Mouse (Mus musculus) intestine, embryonic 16.5 days (tissue): Measurements from ENCODE around the gene Bcat2. TPM values are rescaled to one million over a fixed set of nuclear protein-coding genes. Genes with fewer than 3 reads are reported as not detected.

ENCODE experiments used
- ATAC-seq: fragments of 200-750 bp; cut with Nextera tagmentation; 2 replicates; pipeline ENCODE4 v1.8.0; 2017; ENCODE audit warnings: moderate TSS enrichment, moderate library complexity
- H3K27ac ChIP-seq: fragments of 300-500 bp; sonication (generic); 2 replicates; pipeline ENCODE4 v1.5.1; 2014; ENCODE audit warnings: mild to moderate bottlenecking, low read length
- H3K27me3 ChIP-seq: fragments of 300-500 bp; sonication (generic); replicated peaks from 2 replicates; pipeline ENCODE4 v1.6.1; 2014; ENCODE audit warnings: low read length, control low read depth, mixed read lengths; ENCODE audit not compliant: control insufficient read depth, insufficient read depth
- H3K36me3 ChIP-seq: fragments of 300-500 bp; sonication (generic); 2 replicates; pipeline ENCODE4 v1.6.1; 2014; ENCODE audit warnings: low read length, control low read depth; ENCODE audit not compliant: control insufficient read depth, insufficient read depth
- H3K4me1 ChIP-seq: fragments of 300-500 bp; sonication (generic); 2 replicates; pipeline ENCODE4 v1.6.1; 2014; ENCODE audit warnings: low read length, control low read depth, mixed read lengths; ENCODE audit not compliant: control insufficient read depth, insufficient read depth
- H3K4me2 ChIP-seq: fragments of 300-500 bp; sonication (generic); 2 replicates; pipeline ENCODE4 v1.6.1; 2014; ENCODE audit warnings: low read depth, low read length, control low read depth
- H3K4me3 ChIP-seq: fragments of 300-500 bp; sonication (generic); 2 replicates; pipeline ENCODE4 v1.5.1; 2014; ENCODE audit warnings: mild to moderate bottlenecking, low read length
- H3K9ac ChIP-seq: fragments of 300-500 bp; sonication (generic); 2 replicates; pipeline ENCODE4 v1.6.1; 2014; ENCODE audit warnings: low read depth, low read length
- H3K9me3 ChIP-seq: fragments of 300-500 bp; sonication (generic); 2 replicates; pipeline ENCODE4 v1.6.1; 2016; ENCODE audit warnings: low read length, control low read depth; ENCODE audit not compliant: control insufficient read depth
- WGBS: fragments of 180-500 bp; shearing (Covaris S2); extraction: QIAGEN DNeasy Blood & Tissue Kit; methylation state at CpG from one replicate; pipeline ENCODE4 v1.1.7; 2014; 5-methylcytosine and 5-hydroxymethylcytosine counted together
- polyA plus RNA-seq: library from polyadenylated mRNA; unstranded; fragments of >200 nt; fragmentation: Nextera tagmentation; extraction: Ambion mirVana; gene quantifications from 2 replicates; pipeline ENCODE4 v1.2.1, GENCODE M21; 2015

Bcat2 gene
- polyA plus RNA-seq, 1 experiment from 2014 or later = 65.4 TPM

- ATAC-seq = no peak
- 89% methylated on average over 1 of the region's 1 CpGs for WGBS
- Histone ChIP-seq H3K9me3 (no peaks in the 10 kb centered on the region), H3K4me1 (no peaks in the 10 kb centered on the region), H3K27me3 (no peaks in the 10 kb centered on the region), H3K36me3 (no peaks in the 10 kb centered on the region), H3K27ac (no peak overlapping the region), H3K9ac (no peak overlapping the region), H3K4me2 (no peak overlapping the region), H3K4me3 (no peak overlapping the region)
Observed at GRCm38 (mm10) chr7:45544525-45544924, 25.4 kb upstream of the Bcat2 start.

GRCm38 (mm10) chr7:45549641-45550436 is 20.1 kb upstream of the Bcat2 start:
- Histone ChIP-seq H3K27me3 (no peaks in the 10 kb centered on the region), H3K27ac (no peak overlapping the region), H3K4me1 (no peaks in the 10 kb centered on the region), H3K4me3 (no peak overlapping the region), H3K9ac (no peak overlapping the region), H3K4me2 (no peak overlapping the region), H3K9me3 (no peaks in the 10 kb centered on the region), H3K36me3 (no peaks in the 10 kb centered on the region)
- ATAC-seq = no peak
- WGBS = 91% methylated on average over 16 of the region's 16 CpGs

GRCm38 (mm10) chr7:45550821-45551511 is 19.0 kb upstream of the Bcat2 start:
- no peak for ATAC-seq
- Histone ChIP-seq H3K9ac (no peak overlapping the region), H3K4me3 (no peak overlapping the region), H3K4me1 (no peaks in the 10 kb centered on the region), H3K9me3 (no peaks in the 10 kb centered on the region), H3K27ac (no peak overlapping the region), H3K36me3 (no peaks in the 10 kb centered on the region), H3K4me2 (no peak overlapping the region), H3K27me3 (no peaks in the 10 kb centered on the region)
- 76% methylated on average over 11 of the region's 11 CpGs for WGBS

GRCm38 (mm10) chr7:45551512-45551883 is 18.5 kb upstream of the Bcat2 start:
- H3K36me3 ChIP-seq = no peaks in the 10 kb centered on the region
- no peak overlapping the region for H3K9ac ChIP-seq
- no peaks in the 10 kb centered on the region for H3K27me3 ChIP-seq
- 83% methylated on average over 8 of the region's 8 CpGs for WGBS
- no peak overlapping the region for H3K4me3 ChIP-seq
- ATAC-seq = no peak
- H3K4me1 ChIP-seq = no peaks in the 10 kb centered on the region
- no peak overlapping the region for H3K4me2 ChIP-seq
- H3K27ac ChIP-seq = no peak overlapping the region
- no peaks in the 10 kb centered on the region for H3K9me3 ChIP-seq

GRCm38 (mm10) chr7:45553519-45553918 is 16.4 kb upstream of the Bcat2 start:
- H3K4me2 ChIP-seq = no peak overlapping the region
- H3K27ac ChIP-seq = no peak overlapping the region
- no peaks in the 10 kb centered on the region for H3K27me3 ChIP-seq
- WGBS = 68% methylated on average over 8 of the region's 8 CpGs
- ATAC-seq = no peak
- no peaks in the 10 kb centered on the region for H3K36me3 ChIP-seq
- no peak overlapping the region for H3K9ac ChIP-seq
- 0 out of 2 replicates have a peak, but pooled peaks cover under 1% of the 10 kb centered on the region for H3K4me1 ChIP-seq
- no peaks in the 10 kb centered on the region for H3K9me3 ChIP-seq
- no peak overlapping the region for H3K4me3 ChIP-seq

GRCm38 (mm10) chr7:45553990-45554389 is 16.0 kb upstream of the Bcat2 start:
- Histone ChIP-seq H3K9ac (no peak overlapping the region), H3K36me3 (no peaks in the 10 kb centered on the region), H3K27me3 (no peaks in the 10 kb centered on the region), H3K27ac (no peak overlapping the region), H3K4me3 (no peak overlapping the region), H3K4me1 (0 out of 2 replicates have a peak, but pooled peaks cover 4% of the 10 kb centered on the region), H3K9me3 (no peaks in the 10 kb centered on the region), H3K4me2 (no peak overlapping the region)
- 93% methylated on average over 2 of the region's 2 CpGs for WGBS
- no peak for ATAC-seq

- 36% methylated on average over 8 of the region's 8 CpGs for WGBS
- 0 out of 2 replicates have a peak, but pooled peaks cover 4% of the 10 kb centered on the region for H3K4me1 ChIP-seq
- no peaks in the 10 kb centered on the region for H3K36me3 ChIP-seq
- no peak within 1 kb of the TSS for H3K4me2 ChIP-seq
- H3K9me3 ChIP-seq = no peaks in the 10 kb centered on the region
- H3K27me3 ChIP-seq = no peaks in the 10 kb centered on the region
- H3K9ac ChIP-seq = no peak within 1 kb of the TSS
- no peak for ATAC-seq
- no peak within 1 kb of the TSS for H3K27ac ChIP-seq
- no peak within 1 kb of the TSS for H3K4me3 ChIP-seq
Observed at GRCm38 (mm10) chr7:45554744-45555143, 15.2 kb upstream of the Bcat2 start, which contains the start of gene Hsd17b14. TSS of gene Hsd17b14 (plus strand) at chr7:45554893.

GRCm38 (mm10) chr7:45555787-45556186 is 14.2 kb upstream of the Bcat2 start:
- Histone ChIP-seq H3K4me1 (0 out of 2 replicates have a peak, but pooled peaks cover 4% of the 10 kb centered on the region), H3K27me3 (no peaks in the 10 kb centered on the region), H3K9ac (no peak overlapping the region), H3K36me3 (no peaks in the 10 kb centered on the region), H3K4me3 (no peak overlapping the region), H3K27ac (no peak overlapping the region), H3K9me3 (no peaks in the 10 kb centered on the region), H3K4me2 (no peak overlapping the region)
- 32% methylated on average over 8 of the region's 8 CpGs for WGBS
- ATAC-seq = 0 out of 2 replicates have a peak, but pooled peaks have one; percentile 37

- no peaks in the 10 kb centered on the region for H3K36me3 ChIP-seq
- no peak overlapping the region for H3K4me3 ChIP-seq
- no peaks in the 10 kb centered on the region for H3K27me3 ChIP-seq
- no peak overlapping the region for H3K27ac ChIP-seq
- H3K9me3 ChIP-seq = no peaks in the 10 kb centered on the region
- 28% methylated on average over 6 of the region's 6 CpGs for WGBS
- H3K4me2 ChIP-seq = no peak overlapping the region
- ATAC-seq = peak; percentile 34; the same call in 1 of the 2 replicates
- H3K9ac ChIP-seq = peak overlapping the region; percentile 6; the same call in 1 of the 2 replicates
- peaks cover 14% of the 10 kb centered on the region for H3K4me1 ChIP-seq
Observed at GRCm38 (mm10) chr7:45558907-45559306, 11.0 kb upstream of the Bcat2 start.
